Mouse (Mus musculus) midbrain, embryonic 14.5 days (tissue): Measurements from ENCODE around the gene Pdha1. TPM values are rescaled to one million over a fixed set of nuclear protein-coding genes. Genes with fewer than 3 reads are reported as not detected.
A peak's percentile ranks its signal among the peaks of the same experiment; 100 is the strongest.

Experiments
- ATAC-seq: fragments of 200-750 bp; cut with Nextera tagmentation; 2 replicates; pipeline ENCODE4 v1.8.0; 2017; ENCODE audit warnings: moderate number of reproducible peaks, moderate library complexity; ENCODE audit not compliant: low FRiP score, low TSS enrichment
- DNase-seq: peaks from one replicate; pipeline ENCODE4 v3.0.0-alpha.2; 2015
- H3K27ac ChIP-seq: fragments of 300-500 bp; sonication (generic); replicated peaks from 2 replicates; pipeline ENCODE4 v1.5.1; 2014; ENCODE audit warnings: mild to moderate bottlenecking, low read depth, low read length, moderate library complexity
- H3K27me3 ChIP-seq: fragments of 300-500 bp; sonication (generic); 2 replicates; pipeline ENCODE4 v1.6.1; 2014; ENCODE audit warnings: low read length, control low read depth, mixed read lengths; ENCODE audit not compliant: control insufficient read depth, insufficient read depth
- H3K36me3 ChIP-seq: fragments of 300-500 bp; sonication (generic); 2 replicates; pipeline ENCODE4 v1.6.1; 2014; ENCODE audit warnings: low read length, control low read depth; ENCODE audit not compliant: control insufficient read depth, insufficient read depth
- H3K4me1 ChIP-seq: fragments of 300-500 bp; sonication (generic); 2 replicates; pipeline ENCODE4 v1.6.1; 2014; ENCODE audit warnings: mild to moderate bottlenecking, antibody characterized with exemption, low read length, control low read depth; ENCODE audit not compliant: control insufficient read depth, insufficient read depth
- H3K4me2 ChIP-seq: fragments of 300-500 bp; sonication (generic); 2 replicates; pipeline ENCODE4 v1.6.1; 2014; ENCODE audit warnings: mild to moderate bottlenecking, low read length, moderate library complexity
- H3K4me3 ChIP-seq: fragments of 300-500 bp; sonication (generic); replicated peaks from 2 replicates; pipeline ENCODE4 v1.5.1; 2014; ENCODE audit warnings: low read depth, low read length
- H3K9ac ChIP-seq: fragments of 300-500 bp; sonication (generic); replicated peaks from 2 replicates; pipeline ENCODE4 v1.6.1; 2014; ENCODE audit warnings: mild to moderate bottlenecking, low read length, moderate library complexity
- H3K9me3 ChIP-seq: fragments of 300-500 bp; sonication (generic); 2 replicates; pipeline ENCODE4 v1.6.1; 2016; ENCODE audit warnings: low read length, control low read depth, mixed read lengths; ENCODE audit not compliant: control insufficient read depth
- WGBS: fragments of 180-500 bp; shearing (Covaris S2); extraction: QIAGEN DNeasy Blood & Tissue Kit; methylation state at CpG from one replicate; pipeline ENCODE4 v1.1.7; 2014; 5-methylcytosine and 5-hydroxymethylcytosine counted together
- polyA plus RNA-seq: library from polyadenylated mRNA; unstranded; fragments of >200 nt; fragmentation: Nextera tagmentation; extraction: Ambion mirVana; gene quantifications from 2 replicates; pipeline ENCODE4 v1.2.1, GENCODE M21; 2014

The Pdha1 gene
- polyA plus RNA-seq, result 113 and 133 TPM in 2 replicates

GRCm38 (mm10) chrX:160137861-160138717, at the start of gene Pdha1:
Pdha1 (minus strand) TSS chrX:160138413.
- Histone ChIP-seq H3K9ac (peak within 1 kb of the TSS; percentile 64), H3K4me2 (peak within 1 kb of the TSS; percentile 65), H3K9me3 (no peaks in the 10 kb centered on the region), H3K27ac (peak within 1 kb of the TSS; percentile 86), H3K4me1 (no peaks in the 10 kb centered on the region), H3K36me3 (no peaks in the 10 kb centered on the region), H3K4me3 (peak within 1 kb of the TSS; percentile 59), H3K27me3 (no peaks in the 10 kb centered on the region)
- ATAC-seq, result peak; percentile 97
- 23% methylated on average over 62 of the region's 67 CpGs for WGBS
- peak; percentile 93 for DNase-seq

- WGBS, result 75% methylated on average over 3 of the region's 3 CpGs
- H3K27me3 ChIP-seq, result no peaks in the 10 kb centered on the region
- no peak overlapping the region for H3K27ac ChIP-seq
- H3K9me3 ChIP-seq, result no peaks in the 10 kb centered on the region
- no peak overlapping the region for H3K4me3 ChIP-seq
- ATAC-seq (no peak), DNase-seq (peak; percentile 2)
- no peaks in the 10 kb centered on the region for H3K4me1 ChIP-seq
- H3K4me2 ChIP-seq, result no peak overlapping the region
- no peaks in the 10 kb centered on the region for H3K36me3 ChIP-seq
- no peak overlapping the region for H3K9ac ChIP-seq
These were observed 40.8 kb upstream of the Pdha1 start for GRCm38 (mm10) chrX:160179032-160179431.

- Histone ChIP-seq H3K9ac (no peak overlapping the region), H3K36me3 (no peaks in the 10 kb centered on the region), H3K4me2 (no peak overlapping the region), H3K27me3 (no peaks in the 10 kb centered on the region), H3K4me3 (no peak overlapping the region), H3K27ac (no peak overlapping the region), H3K9me3 (no peaks in the 10 kb centered on the region), H3K4me1 (no peaks in the 10 kb centered on the region)
- 13% methylated on average over 2 of the region's 3 CpGs for WGBS
- DNase-seq, result peak; percentile 83
- ATAC-seq, result 0 out of 2 replicates have a peak, but pooled peaks have one; percentile 32
These were observed 31.9 kb upstream of the Pdha1 start for GRCm38 (mm10) chrX:160170150-160170549.

GRCm38 (mm10) chrX:160166246-160166985, 28.2 kb upstream of the Pdha1 start:
- 29% methylated on average over 6 of the region's 6 CpGs for WGBS
- peak; percentile 67 for DNase-seq
- peak; percentile 84 for ATAC-seq

GRCm38 (mm10) chrX:160164259-160164658, 26.0 kb upstream of the Pdha1 start:
- H3K4me1 ChIP-seq, result no peaks in the 10 kb centered on the region
- 87% methylated on average over 3 of the region's 3 CpGs for WGBS
- ATAC-seq (no peak), DNase-seq (no peak)
- no peak overlapping the region for H3K4me3 ChIP-seq
- H3K4me2 ChIP-seq, result no peak overlapping the region
- H3K36me3 ChIP-seq, result no peaks in the 10 kb centered on the region
- no peak overlapping the region for H3K9ac ChIP-seq
- no peaks in the 10 kb centered on the region for H3K27me3 ChIP-seq
- H3K27ac ChIP-seq, result no peak overlapping the region
- H3K9me3 ChIP-seq, result no peaks in the 10 kb centered on the region

More at GRCm38 (mm10) chrX:160166246-160166985, 28.2 kb upstream of the Pdha1 start:
- Histone ChIP-seq H3K4me3 (no peak overlapping the region), H3K27me3 (no peaks in the 10 kb centered on the region), H3K36me3 (no peaks in the 10 kb centered on the region), H3K27ac (peak overlapping the region; percentile 37; the same call in 1 of the 2 replicates), H3K9me3 (no peaks in the 10 kb centered on the region), H3K9ac (no peak overlapping the region), H3K4me1 (no peaks in the 10 kb centered on the region), H3K4me2 (0 out of 2 replicates have a peak overlapping the region, but pooled peaks have one; percentile 12)

DNA sequence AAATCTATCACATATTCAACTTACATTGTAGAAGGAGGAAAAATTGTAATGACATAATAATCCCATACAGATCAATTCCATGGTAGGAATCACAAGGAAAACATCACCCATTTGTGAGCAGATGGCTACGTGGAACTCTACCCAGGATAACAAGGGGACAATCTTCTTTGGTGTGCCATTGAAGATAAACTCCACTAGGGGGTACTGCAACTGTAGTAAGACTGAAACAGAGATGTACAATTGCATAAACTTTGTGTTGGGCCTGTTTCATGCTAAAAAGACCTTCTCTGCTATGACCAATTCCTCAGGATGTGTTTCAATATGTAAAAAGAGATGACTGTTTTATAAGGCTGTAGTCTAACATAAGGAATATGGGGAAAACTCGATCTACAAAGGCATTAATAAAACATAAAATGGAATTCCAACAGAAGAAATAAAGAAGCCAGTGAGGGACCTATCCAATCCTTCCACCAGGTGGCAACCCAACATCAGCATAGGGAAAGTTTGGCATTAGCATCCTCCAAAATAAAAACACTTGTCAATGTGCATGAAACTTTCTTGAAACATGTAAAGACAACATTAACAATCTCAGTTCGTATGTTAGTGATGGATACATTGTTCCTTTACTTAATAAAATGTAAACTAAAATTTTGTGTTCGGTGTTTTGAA, 15.1 kb upstream of the Pdha1 start:
- H3K36me3 ChIP-seq, result no peaks in the 10 kb centered on the region
- H3K4me3 ChIP-seq, result no peak overlapping the region
- H3K4me2 ChIP-seq, result no peak overlapping the region
- WGBS, result 53% methylated on average over 4 of the region's 4 CpGs
- no peak overlapping the region for H3K9ac ChIP-seq
- H3K27me3 ChIP-seq, result no peaks in the 10 kb centered on the region
- H3K27ac ChIP-seq, result no peak overlapping the region
- no peaks in the 10 kb centered on the region for H3K4me1 ChIP-seq
- H3K9me3 ChIP-seq, result no peaks in the 10 kb centered on the region
- DNase-seq (peak; percentile 70), ATAC-seq (no peak)

DNA sequence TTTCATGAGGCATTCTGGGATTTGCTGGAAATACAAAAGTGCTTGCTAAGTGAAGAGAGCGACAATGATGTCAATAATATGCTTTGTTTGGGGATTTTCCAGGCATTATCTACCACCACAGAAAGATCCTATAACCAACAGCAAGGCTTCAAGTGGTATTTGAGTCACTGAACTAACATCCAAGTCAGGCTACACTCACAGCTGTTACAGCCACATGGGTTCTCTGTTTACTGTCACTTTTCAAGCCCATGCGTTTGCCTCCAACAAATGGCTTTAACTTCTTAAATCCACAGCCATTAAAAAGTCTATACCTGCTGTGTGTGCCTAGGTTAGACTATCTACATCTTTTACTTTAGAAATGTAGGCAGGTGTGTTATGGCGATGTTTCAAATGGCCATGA, 10.6 kb upstream of the Pdha1 start:
- ATAC-seq, result no peak
- no peak overlapping the region for H3K4me2 ChIP-seq

DNA sequence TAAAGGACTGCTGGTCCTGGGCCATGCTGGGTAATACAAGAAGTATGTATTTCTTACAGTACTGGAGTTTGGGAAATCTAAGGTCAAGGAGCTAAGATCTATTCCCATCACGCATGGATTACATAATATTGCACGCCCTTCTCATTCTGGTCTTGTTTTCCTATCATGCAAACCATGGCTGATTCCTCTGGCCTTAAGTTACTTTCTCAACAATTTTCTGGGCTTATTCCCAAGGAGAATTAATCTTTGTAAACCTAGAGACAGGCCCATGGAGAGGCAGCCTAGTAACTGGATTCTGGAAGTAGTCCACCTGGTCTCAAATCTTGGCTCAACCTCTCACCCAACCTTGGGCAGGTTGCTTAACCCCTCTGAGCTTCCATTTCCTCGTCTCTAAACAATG, 9.2 kb upstream of the Pdha1 start:
- no peaks in the 10 kb centered on the region for H3K36me3 ChIP-seq
- no peaks in the 10 kb centered on the region for H3K9me3 ChIP-seq
- ATAC-seq (no peak), DNase-seq (no peak)
- H3K4me3 ChIP-seq, result no peak overlapping the region
- H3K9ac ChIP-seq, result no peak overlapping the region
- no peak overlapping the region for H3K4me2 ChIP-seq
- whole genome bisulfite sequencing, result 83% methylated on average over 3 of the region's 3 CpGs
- H3K4me1 ChIP-seq, result no peaks in the 10 kb centered on the region
- H3K27me3 ChIP-seq, result no peaks in the 10 kb centered on the region
- H3K27ac ChIP-seq, result no peak overlapping the region

More for the DNA sequence above, 10.6 kb upstream of the Pdha1 start:
- Histone ChIP-seq H3K4me3 (no peak overlapping the region), H3K27me3 (no peaks in the 10 kb centered on the region), H3K9me3 (no peaks in the 10 kb centered on the region), H3K4me1 (no peaks in the 10 kb centered on the region), H3K27ac (no peak overlapping the region), H3K36me3 (no peaks in the 10 kb centered on the region), H3K9ac (no peak overlapping the region)
- DNase-seq, result no peak
- 83% methylated on average over 3 of the region's 3 CpGs for WGBS
